Mouse (Mus musculus) lung, postnatal 0 days (tissue): ENCODE results near the gene Slc39a5. TPM values are rescaled to one million over a fixed set of nuclear protein-coding genes. Genes with fewer than 3 reads are reported as not detected.

ENCODE experiments used
- ATAC-seq: fragments of 200-750 bp; cut with Nextera tagmentation; 2 replicates; pipeline ENCODE4 v1.8.0; 2017; ENCODE audit warnings: moderate library complexity
- DNase-seq: peaks from one replicate; pipeline ENCODE4 v3.0.0-alpha.2; 2016; ENCODE audit warnings: low spot score
- H3K27ac ChIP-seq: fragments of 300-500 bp; sonication (generic); 2 replicates; pipeline ENCODE4 v1.5.1; 2014; ENCODE audit warnings: antibody characterized with exemption, mild to moderate bottlenecking, low read length, mixed read lengths
- H3K27me3 ChIP-seq: fragments of 300-500 bp; sonication (generic); replicated peaks from 2 replicates; pipeline ENCODE4 v1.6.1; 2014; ENCODE audit warnings: low read length, mixed read lengths; ENCODE audit not compliant: insufficient read depth
- H3K36me3 ChIP-seq: fragments of 300-500 bp; sonication (generic); 2 replicates; pipeline ENCODE4 v1.6.1; 2014; ENCODE audit warnings: low read length, mixed read lengths; ENCODE audit not compliant: insufficient read depth
- H3K4me1 ChIP-seq: fragments of 300-500 bp; sonication (generic); 2 replicates; pipeline ENCODE4 v1.6.1; 2014; ENCODE audit warnings: antibody characterized with exemption, low read depth, low read length, mixed read lengths; ENCODE audit not compliant: insufficient read depth
- H3K4me2 ChIP-seq: fragments of 300-500 bp; sonication (generic); replicated peaks from 2 replicates; pipeline ENCODE4 v1.6.1; 2014; ENCODE audit warnings: low read depth, mild to moderate bottlenecking, low read length, moderate library complexity, mixed read lengths
- H3K4me3 ChIP-seq: fragments of 300-500 bp; sonication (generic); 2 replicates; pipeline ENCODE4 v1.5.1; 2014; ENCODE audit warnings: low read depth, low read length
- H3K9ac ChIP-seq: fragments of 300-500 bp; sonication (generic); replicated peaks from 2 replicates; pipeline ENCODE4 v1.6.1; 2014; ENCODE audit warnings: low read depth, mild to moderate bottlenecking
- H3K9me3 ChIP-seq: fragments of 300-500 bp; sonication (generic); 2 replicates; pipeline ENCODE4 v1.6.1; 2016; ENCODE audit warnings: low read length, mixed read lengths
- CTCF ChIP-seq: IDR thresholded peaks from 2 replicates; pipeline ENCODE4 v1.5.1; 2016; ENCODE audit warnings: antibody characterized with exemption, mild to moderate bottlenecking
- EP300 ChIP-seq: IDR thresholded peaks from 2 replicates; pipeline ENCODE4 v1.6.1; 2016; ENCODE audit warnings: antibody characterized with exemption, mild to moderate bottlenecking, control low read depth
- WGBS: fragments of 180-500 bp; shearing (Covaris S2); extraction: QIAGEN DNeasy Blood & Tissue Kit; methylation state at CpG from one replicate; pipeline ENCODE4 v1.1.7; 2014; 5-methylcytosine and 5-hydroxymethylcytosine counted together
- polyA plus RNA-seq: library from polyadenylated mRNA; unstranded; fragments of >200 nt; fragmentation: Nextera tagmentation; extraction: Ambion mirVana; gene quantifications from 2 replicates; pipeline ENCODE4 v1.2.1, GENCODE M21; 2015

Slc39a5 gene
- 0.15 TPM in 1 of 2 replicates, not detected in the other for polyA plus RNA-seq

DNA sequence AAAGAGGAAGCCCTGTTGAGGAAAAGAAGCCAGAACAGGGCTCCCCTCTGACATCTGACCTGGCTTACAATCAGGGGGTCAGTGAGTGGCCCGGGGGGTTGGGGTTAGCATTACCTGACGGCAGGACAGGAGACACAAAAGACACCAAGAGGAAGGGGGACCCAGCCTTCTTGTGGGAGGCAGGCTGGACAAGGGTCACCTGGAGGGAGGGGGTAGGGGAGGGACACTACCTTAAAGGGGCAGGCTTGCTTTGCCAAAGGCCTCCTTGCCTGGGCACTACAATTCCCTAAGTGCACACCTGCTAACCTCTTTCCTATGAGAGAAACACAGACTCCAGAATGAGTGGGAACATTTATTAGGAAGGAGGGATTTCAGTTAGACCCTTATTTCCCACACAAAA is at the start of gene Slc39a5:
Gene Slc39a5 (minus strand): TSS at position 174 of the 400 bp plus-strand sequence.
- no peak for DNase-seq
- H3K4me3 ChIP-seq: no peak within 1 kb of the TSS
- no peak within 1 kb of the TSS for H3K9ac ChIP-seq
- no peak for TF ChIP-seq CTCF
- no peak for TF ChIP-seq EP300
- no peak within 1 kb of the TSS for H3K27ac ChIP-seq
- no peak within 1 kb of the TSS for H3K4me2 ChIP-seq
- no peaks in the 10 kb centered on the region for H3K9me3 ChIP-seq
- ATAC-seq: no peak
- H3K4me1 ChIP-seq: no peaks in the 10 kb centered on the region
- WGBS: 35% methylated on average over 2 of the region's 2 CpGs
- H3K36me3 ChIP-seq: peaks cover 7% of the 10 kb centered on the region; the same call in 1 of the 2 replicates
- H3K27me3 ChIP-seq: no peaks in the 10 kb centered on the region

DNA sequence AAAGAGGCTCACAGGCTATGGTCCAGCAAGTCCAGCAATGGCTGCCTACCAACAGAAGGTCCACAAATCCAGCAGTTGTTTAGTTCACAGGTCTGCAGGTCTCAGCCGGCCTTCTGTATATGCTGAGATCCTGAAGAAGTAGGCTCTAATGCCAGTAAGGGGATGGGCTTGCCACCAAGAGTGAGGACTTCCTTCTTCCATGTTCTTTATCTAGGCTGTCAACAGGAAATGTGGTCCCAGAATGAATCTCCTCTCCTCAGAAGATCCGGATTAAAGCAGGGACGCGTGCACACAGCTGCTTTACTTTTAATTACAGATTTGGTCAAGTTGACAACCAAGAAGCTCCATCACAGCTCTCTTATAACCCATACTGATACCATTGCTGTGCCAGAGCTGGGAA is 44.4 kb upstream of the Slc39a5 start:
- Histone ChIP-seq H3K9ac (no peak overlapping the region), H3K36me3 (0 out of 2 replicates have a peak, but pooled peaks cover 5% of the 10 kb centered on the region), H3K4me2 (no peak overlapping the region), H3K4me3 (no peak overlapping the region), H3K27me3 (no peaks in the 10 kb centered on the region), H3K4me1 (no peaks in the 10 kb centered on the region), H3K27ac (no peak overlapping the region), H3K9me3 (no peaks in the 10 kb centered on the region)
- TF ChIP-seq CTCF (no peak), EP300 (no peak)
- 43% methylated on average over 4 of the region's 4 CpGs for WGBS
- DNase-seq (peak; percentile 23), ATAC-seq (peak; percentile 19; the same call in 1 of the 2 replicates)

DNA sequence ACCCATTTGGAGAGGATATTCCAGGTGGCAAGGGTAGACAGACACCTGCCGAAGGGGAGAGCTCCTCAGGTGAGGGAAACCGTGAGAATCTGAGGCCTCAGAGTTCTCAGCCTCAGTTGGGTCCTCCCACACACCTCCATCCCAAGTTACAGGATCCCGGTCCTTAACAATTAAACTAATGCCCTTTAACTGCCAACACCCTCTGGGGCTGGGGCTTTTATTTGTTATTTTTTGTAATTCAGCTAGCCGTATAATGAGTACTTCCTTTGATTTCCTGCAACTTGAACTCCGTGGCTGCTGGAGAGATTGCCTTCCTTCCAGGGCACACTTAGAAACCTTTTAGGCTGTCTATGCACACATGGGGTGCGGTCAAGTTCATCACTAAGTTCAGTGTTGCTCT is 43.3 kb upstream of the Slc39a5 start:
- H3K4me2 ChIP-seq: no peak overlapping the region
- H3K27me3 ChIP-seq: no peaks in the 10 kb centered on the region
- H3K36me3 ChIP-seq: 0 out of 2 replicates have a peak, but pooled peaks cover 5% of the 10 kb centered on the region
- no peak for DNase-seq
- WGBS: 44% methylated on average over 6 of the region's 6 CpGs
- H3K9me3 ChIP-seq: no peaks in the 10 kb centered on the region
- ATAC-seq: no peak
- H3K9ac ChIP-seq: no peak overlapping the region
- TF ChIP-seq CTCF (no peak), EP300 (no peak)
- H3K4me1 ChIP-seq: no peaks in the 10 kb centered on the region
- no peak overlapping the region for H3K27ac ChIP-seq
- no peak overlapping the region for H3K4me3 ChIP-seq

DNA sequence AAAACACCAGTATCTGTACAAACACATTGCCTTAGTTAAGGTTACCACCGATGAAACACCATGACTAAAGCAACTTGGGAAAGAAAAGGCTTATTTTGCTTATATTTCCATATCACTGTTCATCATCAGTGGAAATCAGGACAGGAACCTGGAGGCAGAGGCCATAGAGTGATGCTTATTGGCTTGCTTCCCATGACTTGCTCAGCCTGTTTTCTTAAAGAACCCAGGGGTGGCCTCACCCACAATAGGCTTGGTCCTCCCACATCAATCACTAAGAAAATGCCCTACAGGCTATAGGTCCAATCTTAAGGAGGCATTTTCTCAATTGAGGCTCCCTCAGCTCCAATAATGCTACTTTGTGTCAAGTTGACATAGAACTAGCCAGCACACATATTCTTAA is 41.7 kb upstream of the Slc39a5 start:
- Histone ChIP-seq H3K9ac (no peak overlapping the region), H3K4me1 (no peaks in the 10 kb centered on the region), H3K27ac (no peak overlapping the region), H3K27me3 (no peaks in the 10 kb centered on the region), H3K9me3 (no peaks in the 10 kb centered on the region), H3K4me2 (no peak overlapping the region), H3K36me3 (0 out of 2 replicates have a peak, but pooled peaks cover 14% of the 10 kb centered on the region), H3K4me3 (no peak overlapping the region)
- ATAC-seq: no peak
- DNase-seq: no peak
- 81% methylated on average over 1 of the region's 1 CpGs for WGBS
- no peak for TF ChIP-seq CTCF
- no peak for TF ChIP-seq EP300

DNA sequence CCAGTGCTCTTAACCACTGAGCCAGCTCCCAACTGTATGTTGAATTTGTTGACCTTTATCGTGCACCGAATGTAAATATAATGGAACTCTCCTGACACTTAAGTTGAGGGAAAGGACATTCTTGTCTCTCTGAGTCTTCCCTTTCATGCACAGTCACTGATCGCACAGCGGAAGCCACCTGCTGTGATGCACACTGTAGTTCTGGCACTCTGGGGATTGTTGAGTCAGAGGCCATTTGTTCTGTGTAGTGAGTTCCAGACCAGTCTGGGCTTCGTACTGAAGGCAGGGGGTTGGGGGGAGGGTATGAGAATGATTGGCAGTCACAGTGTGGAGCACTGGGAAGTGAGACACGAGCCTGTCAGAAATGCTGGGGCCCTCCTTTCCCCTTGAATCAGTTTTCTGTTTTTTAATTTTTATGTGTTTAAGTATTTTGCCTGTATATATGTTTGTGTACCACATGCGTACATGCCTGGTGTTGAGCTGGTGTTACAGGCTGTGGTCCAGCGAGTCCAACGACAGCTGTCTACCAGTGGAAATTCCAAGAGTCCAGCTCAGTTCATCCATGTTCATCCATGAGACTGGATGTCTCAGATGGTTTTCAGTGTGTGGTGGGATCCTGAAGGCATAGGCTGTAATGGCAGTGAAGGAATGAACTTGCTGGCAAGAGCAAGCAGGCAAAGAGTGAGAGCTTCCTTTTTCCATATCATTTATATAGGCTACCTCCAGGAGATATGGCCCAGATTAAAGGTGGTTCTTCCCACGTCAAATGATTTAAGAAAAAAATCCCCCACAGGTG is 40.5 kb upstream of the Slc39a5 start:
- 0 out of 2 replicates have a peak, but pooled peaks cover 14% of the 10 kb centered on the region for H3K36me3 ChIP-seq
- no peak overlapping the region for H3K4me3 ChIP-seq
- no peak overlapping the region for H3K4me2 ChIP-seq
- H3K27me3 ChIP-seq: no peaks in the 10 kb centered on the region
- TF ChIP-seq CTCF (no peak), EP300 (no peak)
- no peak for DNase-seq
- H3K4me1 ChIP-seq: no peaks in the 10 kb centered on the region
- no peak overlapping the region for H3K27ac ChIP-seq
- no peak for ATAC-seq
- no peaks in the 10 kb centered on the region for H3K9me3 ChIP-seq
- H3K9ac ChIP-seq: no peak overlapping the region
- 85% methylated on average over 10 of the region's 10 CpGs for WGBS

DNA sequence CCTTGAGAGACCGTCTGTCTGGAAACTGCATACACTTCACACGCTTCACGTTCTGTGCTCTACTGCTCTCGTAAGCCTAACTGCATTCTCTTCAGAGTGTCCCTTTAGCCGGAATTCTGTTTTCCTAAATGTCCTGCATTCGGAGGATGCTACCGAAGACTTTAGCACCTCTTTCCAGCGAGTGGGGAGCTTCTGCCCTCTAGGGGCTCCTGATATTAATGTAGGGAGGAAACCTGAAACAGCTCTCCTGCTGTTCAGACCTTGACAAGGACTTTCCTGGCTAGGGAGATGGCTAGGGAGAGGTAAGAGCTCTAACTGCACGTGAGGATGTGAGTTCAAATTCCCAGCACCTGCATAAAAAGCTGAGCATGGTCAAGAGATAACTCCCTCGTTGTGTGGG is 39.4 kb upstream of the Slc39a5 start:
- peak; percentile 35; the same call in 1 of the 2 replicates for ATAC-seq
- TF ChIP-seq CTCF (peak; percentile 69), EP300 (no peak)
- H3K4me3 ChIP-seq: no peak overlapping the region
- H3K9me3 ChIP-seq: no peaks in the 10 kb centered on the region
- WGBS: 48% methylated on average over 10 of the region's 10 CpGs
- H3K4me1 ChIP-seq: no peaks in the 10 kb centered on the region; the same call in 1 of the 2 replicates
- DNase-seq: peak; percentile 46
- H3K4me2 ChIP-seq: no peak overlapping the region
- no peak overlapping the region for H3K27ac ChIP-seq
- H3K27me3 ChIP-seq: no peaks in the 10 kb centered on the region
- H3K36me3 ChIP-seq: 0 out of 2 replicates have a peak, but pooled peaks cover 20% of the 10 kb centered on the region
- H3K9ac ChIP-seq: no peak overlapping the region
